Mouse (Mus musculus): Measurements from ENCODE around the gene Timp3.

DNA sequence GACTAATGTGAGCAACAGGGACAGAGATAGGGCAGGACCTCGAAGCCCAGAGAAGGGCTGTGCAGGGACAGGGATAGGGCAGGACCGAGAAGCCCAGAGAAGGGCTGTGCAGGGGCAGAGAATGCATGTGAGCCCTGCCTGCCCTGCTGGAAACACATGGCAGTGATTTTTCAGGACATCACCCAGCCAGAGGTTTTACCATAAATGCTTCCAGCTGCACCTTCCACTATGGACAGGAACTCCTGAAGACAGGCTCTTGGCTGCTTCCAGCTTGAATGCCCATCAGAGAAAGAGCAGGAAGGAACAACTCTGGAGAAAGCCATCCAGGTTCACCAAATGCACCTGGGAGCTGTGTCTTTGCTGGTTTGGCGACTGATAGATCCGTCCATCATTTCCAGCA, 67.2 kb downstream of the Timp3 start:
- TF ChIP-seq HCFC1 (IDR thresholded peaks at IDR 0.05; ENCODE audit: borderline replicate concordance, insufficient read depth, low read length) = no peak
- no peak for TF ChIP-seq MAFK (IDR thresholded peaks at IDR 0.05; ENCODE audit: insufficient read depth, low read depth, low read length)
